Mouse (Mus musculus): ENCODE data around the gene Cd2.

Gene Cd2

DNA sequence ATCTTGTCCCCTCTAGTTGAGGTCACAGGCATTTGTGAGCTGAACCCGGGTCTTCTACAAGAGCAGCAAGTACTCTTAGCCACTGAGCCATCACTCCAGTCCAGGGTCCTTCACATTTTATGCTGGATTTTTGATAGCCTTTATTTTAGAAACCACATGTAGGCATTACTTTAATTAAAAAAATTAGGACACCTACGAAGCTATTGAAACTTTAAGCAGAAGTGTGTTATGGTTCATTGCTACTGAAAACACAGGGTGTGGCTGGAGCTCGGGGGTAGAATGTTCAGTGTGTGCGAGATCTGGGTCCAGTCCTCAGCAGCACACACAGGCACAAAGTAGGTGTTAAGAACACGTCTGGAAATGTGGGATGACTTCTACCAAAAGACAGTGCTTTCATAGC lies 59.7 kb downstream of the Cd2 start:
- no peak for DNase-seq (ENCODE audit: low read depth)
